Mouse (Mus musculus) liver, embryonic 12.5 days (tissue): ENCODE measurements around the gene Capza2. TPM values are rescaled to one million over a fixed set of nuclear protein-coding genes. Genes with fewer than 3 reads are reported as not detected.
"Not testable (repeated sequence)": the region's sequence is repeated elsewhere in the genome, so short reads cannot be mapped to it uniquely, and the experiment has no call there.

Source experiments
- ATAC-seq: fragments of 200-750 bp; cut with Nextera tagmentation; 2 replicates; pipeline ENCODE4 v1.8.0; 2017; ENCODE audit warnings: moderate number of reproducible peaks, mild to moderate bottlenecking, moderate library complexity
- H3K27ac ChIP-seq: fragments of 300-500 bp; sonication (generic); 2 replicates; pipeline ENCODE4 v1.5.1; 2016; ENCODE audit warnings: mild to moderate bottlenecking
- H3K27me3 ChIP-seq: fragments of 300-500 bp; sonication (generic); replicated peaks from 2 replicates; pipeline ENCODE4 v1.6.1; 2016; ENCODE audit warnings: mild to moderate bottlenecking, moderate library complexity
- H3K36me3 ChIP-seq: fragments of 300-500 bp; sonication (generic); 2 replicates; pipeline ENCODE4 v1.6.1; 2016; ENCODE audit warnings: mild to moderate bottlenecking, moderate library complexity
- H3K4me1 ChIP-seq: fragments of 300-500 bp; sonication (generic); 2 replicates; pipeline ENCODE4 v1.6.1; 2016
- H3K4me2 ChIP-seq: fragments of 300-500 bp; sonication (generic); 2 replicates; pipeline ENCODE4 v1.6.1; 2016; ENCODE audit warnings: mild to moderate bottlenecking, moderate library complexity
- H3K4me3 ChIP-seq: fragments of 300-500 bp; sonication (generic); 2 replicates; pipeline ENCODE4 v1.5.1; 2016; ENCODE audit warnings: mild to moderate bottlenecking, moderate library complexity
- H3K9ac ChIP-seq: fragments of 300-500 bp; sonication (generic); 2 replicates; pipeline ENCODE4 v1.6.1; 2016; ENCODE audit warnings: mild to moderate bottlenecking, moderate library complexity
- H3K9me3 ChIP-seq: fragments of 300-500 bp; sonication (generic); replicated peaks from 2 replicates; pipeline ENCODE4 v1.6.1; 2016; ENCODE audit warnings: mild to moderate bottlenecking, moderate library complexity
- WGBS: fragments of 180-500 bp; shearing (Covaris S2); methylation state at CpG from one replicate; pipeline ENCODE4 v1.1.7; 2016; ENCODE audit not compliant: insufficient replicate concordance; 5-methylcytosine and 5-hydroxymethylcytosine counted together
- polyA plus RNA-seq: library from polyadenylated mRNA; unstranded; fragments of >200 nt; fragmentation: Nextera tagmentation; extraction: Ambion mirVana; gene quantifications from 2 replicates; pipeline ENCODE4 v1.2.1, GENCODE M21; 2016

Gene Capza2
- polyA plus RNA-seq, 1 experiment from 2014 or later, result 103 TPM

- Histone ChIP-seq H3K4me3 (peak within 1 kb of the TSS; percentile 84), H3K9me3 (no peaks in the 10 kb centered on the region), H3K4me2 (peak within 1 kb of the TSS; percentile 89), H3K36me3 (peaks cover 7% of the 10 kb centered on the region; the same call in 1 of the 2 replicates), H3K4me1 (peaks cover 26% of the 10 kb centered on the region), H3K9ac (peak within 1 kb of the TSS; percentile 90), H3K27me3 (no peaks in the 10 kb centered on the region), H3K27ac (peak within 1 kb of the TSS; percentile 84)
- WGBS, result 72% methylated on average over 7 of the region's 7 CpGs
- ATAC-seq, result no peak
Observed at GRCm38 (mm10) chr6:17692647-17693046, 56.6 kb downstream of the Capza2 start, which contains the start of gene St7. TSS of gene St7 (plus strand) at chr6:17692933.

- H3K36me3 ChIP-seq, result peaks cover 11% of the 10 kb centered on the region; the same call in 1 of the 2 replicates
- H3K4me1 ChIP-seq, result peaks cover 26% of the 10 kb centered on the region
- H3K4me2 ChIP-seq, result peak overlapping the region; percentile 89
- under 1% methylated on average over 79 of the region's 97 CpGs for WGBS
- peak overlapping the region; percentile 90 for H3K9ac ChIP-seq
- H3K27me3 ChIP-seq, result no peaks in the 10 kb centered on the region
- peak overlapping the region; percentile 84 for H3K27ac ChIP-seq
- H3K9me3 ChIP-seq, result no peaks in the 10 kb centered on the region
- ATAC-seq, result peak; percentile 82
- H3K4me3 ChIP-seq, result peak overlapping the region; percentile 84
Observed at GRCm38 (mm10) chr6:17693726-17694549, 57.9 kb downstream of the Capza2 start.

GRCm38 (mm10) chr6:17694550-17694951 is 58.5 kb downstream of the Capza2 start:
- H3K4me3 ChIP-seq, result peak overlapping the region; percentile 84
- peak overlapping the region; percentile 84 for H3K27ac ChIP-seq
- peak; percentile 75 for ATAC-seq
- H3K4me1 ChIP-seq, result peaks cover 26% of the 10 kb centered on the region
- peaks cover 11% of the 10 kb centered on the region; the same call in 1 of the 2 replicates for H3K36me3 ChIP-seq
- H3K9me3 ChIP-seq, result no peaks in the 10 kb centered on the region
- H3K27me3 ChIP-seq, result no peaks in the 10 kb centered on the region
- H3K9ac ChIP-seq, result peak overlapping the region; percentile 90
- under 1% methylated on average over 46 of the region's 46 CpGs for WGBS
- peak overlapping the region; percentile 89 for H3K4me2 ChIP-seq

- peak overlapping the region; percentile 27 for H3K4me2 ChIP-seq
- no peaks in the 10 kb centered on the region for H3K27me3 ChIP-seq
- no peak for ATAC-seq
- no peaks in the 10 kb centered on the region for H3K9me3 ChIP-seq
- WGBS, result 64% methylated on average over 5 of the region's 5 CpGs
- no peak overlapping the region for H3K4me3 ChIP-seq
- no peak overlapping the region for H3K27ac ChIP-seq
- peaks cover 11% of the 10 kb centered on the region; the same call in 1 of the 2 replicates for H3K36me3 ChIP-seq
- no peak overlapping the region for H3K9ac ChIP-seq
- H3K4me1 ChIP-seq, result peaks cover 26% of the 10 kb centered on the region
Observed at GRCm38 (mm10) chr6:17696321-17696734, 60.3 kb downstream of the Capza2 start.

GRCm38 (mm10) chr6:17700936-17701612 is 65.0 kb downstream of the Capza2 start:
- Histone ChIP-seq H3K27ac (no peak overlapping the region), H3K4me2 (no peak overlapping the region), H3K27me3 (no peaks in the 10 kb centered on the region), H3K9me3 (no peaks in the 10 kb centered on the region), H3K4me1 (peaks cover 10% of the 10 kb centered on the region), H3K4me3 (no peak overlapping the region), H3K36me3 (peaks cover 11% of the 10 kb centered on the region; the same call in 1 of the 2 replicates), H3K9ac (no peak overlapping the region)
- 79% methylated on average over 7 of the region's 7 CpGs for WGBS
- ATAC-seq, result no peak

- not testable (repeated sequence) for ATAC-seq
Observed at GRCm38 (mm10) chr6:17704038-17704437, 68.0 kb downstream of the Capza2 start.

GRCm38 (mm10) chr6:17705973-17706372 is 69.9 kb downstream of the Capza2 start:
- no peaks in the 10 kb centered on the region; the same call in 1 of the 2 replicates for H3K4me1 ChIP-seq
- 64% methylated on average over 3 of the region's 3 CpGs for WGBS
- H3K27me3 ChIP-seq, result no peaks in the 10 kb centered on the region
- no peak for ATAC-seq
- H3K4me2 ChIP-seq, result no peak overlapping the region
- no peaks in the 10 kb centered on the region for H3K36me3 ChIP-seq
- no peak overlapping the region for H3K4me3 ChIP-seq
- H3K27ac ChIP-seq, result no peak overlapping the region
- H3K9ac ChIP-seq, result no peak overlapping the region
- no peaks in the 10 kb centered on the region for H3K9me3 ChIP-seq

More at GRCm38 (mm10) chr6:17704038-17704437, 68.0 kb downstream of the Capza2 start:
- H3K4me1 ChIP-seq, H3K9me3 ChIP-seq, H3K36me3 ChIP-seq, H3K27ac ChIP-seq, H3K4me3 ChIP-seq, H3K9ac ChIP-seq, H3K4me2 ChIP-seq, H3K27me3 ChIP-seq: not testable (repeated sequence)
- 59% methylated on average over 1 of the region's 1 CpGs for WGBS

Other genes with a start within 250 kb of the Capza2 start
- 6.0 and 6.1 TPM in 2 replicates for gene Met, start 172.4 kb upstream of the Capza2 start, polyA plus RNA-seq
- 13.8 and 14.5 TPM in 2 replicates for gene St7, start 56.7 kb downstream of the Capza2 start, polyA plus RNA-seq